ENCODE assay signal across 8 mouse cellular contexts in genomic region chr6:88841781-88842689, GRCm38 (mm10). TPM values are rescaled to one million over a fixed set of nuclear protein-coding genes. Genes with fewer than 3 reads are reported as not detected.
DNase-seq lines count a peak whose midpoint lies in the region; ATAC-seq and TF ChIP-seq lines count a peak whose summit lies in the region.

Gene Abtb1, minus strand, starts transcription at chr6:88841984.

- peak within 1 kb of the TSS; percentile 91 for H3K9ac ChIP-seq in hindbrain, embryonic 13.5 days

- in situ Hi-C loops in Patski (cut with MboI; ENCODE audit: low pct_unique_long_range_greater_than_20kb): no loop called here

- H3K4me3 ChIP-seq in hindbrain, embryonic 13.5 days: peak within 1 kb of the TSS; percentile 77

- whole genome bisulfite sequencing in hindbrain, embryonic 13.5 days: under 1% methylated on average over 71 of the region's 72 CpGs

- CTCF ChIA-PET in Patski (lab: Charles Lee): interaction anchor here (0.6 to 2.9 kb wide), 15 partner anchors 13 to 296 kb away, joined by 3 to 10 read pairs (median 3); no protein-coding TSS in a partner anchor

- POLR2A ChIA-PET in Patski (lab: Charles Lee): interaction anchor here (1.2 kb wide), 1 partner anchor 9 kb away, joined by 5 read pairs; no protein-coding TSS in a partner anchor

- no peaks in the 10 kb centered on the region for H3K9me3 ChIP-seq in hindbrain, embryonic 13.5 days

- ATAC-seq in Patski: peak; percentile 87
- ATAC-seq in hindbrain, embryonic 13.5 days (ENCODE audit: low FRiP score): peak; percentile 94

- no peak for TF ChIP-seq CTCF in Patski (IDR thresholded peaks at IDR 0.05)

- peaks cover 65% of the 10 kb centered on the region for H3K36me3 ChIP-seq in hindbrain, embryonic 13.5 days

- H3K27ac ChIP-seq in hindbrain, embryonic 13.5 days: peak within 1 kb of the TSS; percentile 89

- H3K4me1 ChIP-seq in hindbrain, embryonic 13.5 days (replicated peaks): peaks cover 32% of the 10 kb centered on the region

- peak within 1 kb of the TSS; percentile 90 for H3K4me2 ChIP-seq in hindbrain, embryonic 13.5 days

- peak; percentile 99 for DNase-seq in Patski (ENCODE audit: low read depth, low spot score)
- peak; percentile 98 to 99 for DNase-seq in cerebellum, postnatal 14 days
- DNase-seq in frontal cortex, postnatal 14 days (ENCODE audit: low spot score in 2 of 2): peak; percentile 99
- peak; percentile 89 to 93 for DNase-seq in layer of hippocampus, postnatal 25 days (ENCODE audit: extremely low spot score in 1 of 2, low spot score in 1 of 2)
- DNase-seq in lung, postnatal 25 days (ENCODE audit: low spot score): peak; percentile 100
- DNase-seq in retina, embryonic 14.5 days (ENCODE audit: low spot score): peak; percentile 100
- peak; percentile 97 for DNase-seq in thymus, postnatal 4 days

- H3K27me3 ChIP-seq in Patski: no peaks in the 10 kb centered on the region
- H3K27me3 ChIP-seq in hindbrain, embryonic 13.5 days: no peaks in the 10 kb centered on the region

RNA-seq across cellular contexts. Expression of gene Abtb1, which starts in this region (rescaled TPM):
- 35.8 TPM for polyA plus RNA-seq in Patski (2021)
- 36.3 and 38.2 TPM in 2 replicates for polyA plus RNA-seq in hindbrain, embryonic 13.5 days (2015; fragmentation: Nextera tagmentation; extraction: Ambion mirVana)
- total RNA-seq in layer of hippocampus, postnatal 25 days (2021): 10 to 100 TPM; 32.7 to 34.1 TPM

Comparison
In these comparisons a context has a peak if more than half of its experiments do, and no peak if none do; other contexts are left out.
1. Peak in every context shown above with its lines: DNase-seq, ATAC-seq, H3K4me3 ChIP-seq and H3K27ac ChIP-seq.